Mouse (Mus musculus) neural tube, embryonic 14.5 days (tissue): ENCODE data around the gene Tcf19. TPM values are rescaled to one million over a fixed set of nuclear protein-coding genes. Genes with fewer than 3 reads are reported as not detected.
"Not testable (repeated sequence)": the region's sequence is repeated elsewhere in the genome, so short reads cannot be mapped to it uniquely, and the experiment has no call there.

Experiments used
- ATAC-seq: fragments of 200-750 bp; cut with Nextera tagmentation; 2 replicates; pipeline ENCODE4 v1.8.0; 2017; ENCODE audit warnings: low read depth, mild to moderate bottlenecking, moderate TSS enrichment, moderate library complexity
- H3K27ac ChIP-seq: fragments of 300-500 bp; sonication (generic); 2 replicates; pipeline ENCODE4 v1.5.1; 2014; ENCODE audit warnings: low read depth, mild to moderate bottlenecking, control low read depth, low read length, moderate library complexity, mixed read lengths
- H3K27me3 ChIP-seq: fragments of 300-500 bp; sonication (generic); 2 replicates; pipeline ENCODE4 v1.6.1; 2014; ENCODE audit warnings: low read length; ENCODE audit not compliant: control insufficient read depth, insufficient read depth
- H3K36me3 ChIP-seq: fragments of 300-500 bp; sonication (generic); 2 replicates; pipeline ENCODE4 v1.6.1; 2014; ENCODE audit warnings: low read length, mixed read lengths; ENCODE audit not compliant: control insufficient read depth, insufficient read depth
- H3K4me1 ChIP-seq: fragments of 300-500 bp; sonication (generic); 2 replicates; pipeline ENCODE4 v1.6.1; 2014; ENCODE audit warnings: low read length; ENCODE audit not compliant: control insufficient read depth, insufficient read depth
- H3K4me2 ChIP-seq: fragments of 300-500 bp; sonication (generic); 2 replicates; pipeline ENCODE4 v1.6.1; 2014; ENCODE audit warnings: mild to moderate bottlenecking, low read depth, low read length, control low read depth
- H3K4me3 ChIP-seq: fragments of 300-500 bp; sonication (generic); 2 replicates; pipeline ENCODE4 v1.5.1; 2014; ENCODE audit warnings: low read depth, low read length, control low read depth, mixed read lengths
- H3K9ac ChIP-seq: fragments of 300-500 bp; sonication (generic); replicated peaks from 2 replicates; pipeline ENCODE4 v1.6.1; 2014; ENCODE audit warnings: low read depth, mild to moderate bottlenecking, control low read depth, low read length, mixed read lengths
- H3K9me3 ChIP-seq: fragments of 300-500 bp; sonication (generic); 2 replicates; pipeline ENCODE4 v1.6.1; 2016; ENCODE audit warnings: low read length; ENCODE audit not compliant: control insufficient read depth
- WGBS: fragments of 180-500 bp; shearing (Covaris S2); extraction: QIAGEN DNeasy Blood & Tissue Kit; methylation state at CpG from one replicate; pipeline ENCODE4 v1.1.7; 2014; 5-methylcytosine and 5-hydroxymethylcytosine counted together
- polyA plus RNA-seq: library from polyadenylated mRNA; unstranded; fragments of >200 nt; fragmentation: Nextera tagmentation; extraction: Ambion mirVana; gene quantifications from 2 replicates; pipeline ENCODE4 v1.2.1, GENCODE M21; 2014

The Tcf19 gene
- polyA plus RNA-seq, 1 experiment from 2014 or later: 8.9 TPM

DNA sequence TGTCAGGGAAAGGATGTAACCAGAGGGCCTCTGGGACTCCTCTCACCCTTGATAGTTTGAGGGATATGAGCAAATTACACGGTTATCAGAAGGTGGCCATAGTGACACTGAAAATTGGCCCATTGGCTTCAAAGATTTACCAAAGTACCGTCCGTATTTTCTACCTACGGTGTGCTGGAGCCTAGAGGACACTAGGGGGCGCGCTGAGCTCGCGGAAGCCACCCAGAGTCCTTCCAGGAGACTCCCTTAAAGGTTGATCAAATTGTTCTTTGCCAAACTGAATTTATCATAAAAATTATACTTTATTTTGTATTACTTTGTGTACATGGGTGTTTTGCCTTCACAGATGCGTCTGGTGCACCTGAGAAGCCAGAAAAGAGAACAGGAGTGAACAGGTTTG, 32.6 kb downstream of the Tcf19 start:
- H3K4me3 ChIP-seq: no peak overlapping the region
- H3K27me3 ChIP-seq: no peaks in the 10 kb centered on the region
- H3K4me2 ChIP-seq: no peak overlapping the region
- H3K9ac ChIP-seq: no peak overlapping the region
- WGBS: under 1% methylated on average over 9 of the region's 9 CpGs
- ATAC-seq: no peak
- no peaks in the 10 kb centered on the region for H3K36me3 ChIP-seq
- no peak overlapping the region for H3K27ac ChIP-seq
- no peaks in the 10 kb centered on the region for H3K4me1 ChIP-seq
- no peaks in the 10 kb centered on the region for H3K9me3 ChIP-seq

DNA sequence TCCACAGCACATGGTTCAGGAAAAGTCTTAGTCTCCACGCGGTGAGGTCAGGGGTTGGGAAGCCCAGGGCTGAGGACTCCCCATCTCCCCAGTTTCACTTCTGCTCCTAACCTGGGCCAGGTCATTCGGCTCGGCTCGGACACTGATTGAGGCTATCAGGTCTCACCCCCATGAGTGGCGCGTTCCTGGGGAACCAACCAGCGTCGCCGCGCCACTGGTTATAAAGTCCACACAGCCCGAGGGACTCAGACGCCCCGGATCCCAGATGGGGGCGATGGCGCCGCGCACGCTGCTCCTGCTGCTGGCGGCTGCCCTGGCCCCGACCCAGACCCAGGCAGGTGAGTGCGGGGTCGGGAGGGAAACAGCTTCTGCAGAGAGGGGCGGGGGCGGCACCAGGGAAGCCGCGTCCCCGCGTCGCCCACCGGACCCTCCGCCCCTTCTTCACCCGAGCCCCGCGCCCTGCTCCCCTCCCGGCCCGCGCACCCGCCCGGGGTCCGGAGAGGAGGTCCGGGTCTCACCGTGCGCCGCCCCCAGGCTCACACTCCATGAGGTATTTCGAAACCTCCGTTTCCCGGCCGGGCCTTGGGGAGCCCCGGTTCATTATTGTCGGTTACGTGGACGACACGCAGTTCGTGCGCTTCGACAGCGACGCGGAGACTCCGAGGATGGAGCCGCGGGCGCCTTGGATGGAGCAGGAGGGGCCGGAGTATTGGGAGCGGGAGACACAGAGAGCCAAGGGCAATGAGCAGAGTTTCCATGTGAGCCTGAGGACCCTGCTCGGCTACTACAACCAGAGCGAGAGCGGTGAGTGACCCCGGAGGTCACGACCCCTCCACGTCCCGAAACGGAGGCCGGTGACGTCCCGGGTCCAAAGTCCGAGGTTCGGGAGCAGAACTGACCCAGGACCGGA, 46.5 kb downstream of the Tcf19 start, which contains the start of gene H2-Q10:
Gene H2-Q10 (plus strand): TSS at position 248 of the 910 bp plus-strand sequence.
- WGBS: under 1% methylated on average over 79 of the region's 80 CpGs
- no peak for ATAC-seq

DNA sequence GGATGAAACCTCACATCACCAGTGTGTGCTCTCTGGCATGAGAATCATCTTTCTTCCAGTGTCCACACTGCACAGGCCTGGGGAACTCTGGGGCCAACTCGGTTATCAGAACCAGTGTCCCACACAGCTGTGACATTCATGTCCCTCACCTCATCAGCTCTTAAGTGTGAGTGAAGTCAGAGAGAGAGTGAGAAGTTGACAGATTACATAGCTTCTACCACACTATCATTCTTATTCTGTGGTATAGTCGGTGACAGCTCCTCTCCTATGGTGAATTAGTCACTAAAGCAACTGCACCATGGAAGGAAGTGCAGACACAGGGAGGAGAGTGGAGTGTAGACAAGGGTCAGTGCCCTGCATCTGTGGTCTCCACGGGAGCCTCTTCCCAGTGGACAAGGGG, 47.7 kb downstream of the Tcf19 start:
- H3K4me3 ChIP-seq, H3K27me3 ChIP-seq, H3K4me1 ChIP-seq, H3K9ac ChIP-seq, H3K9me3 ChIP-seq, H3K36me3 ChIP-seq, ATAC-seq, H3K4me2 ChIP-seq, H3K27ac ChIP-seq: not testable (repeated sequence)
- WGBS: 61% methylated on average over 3 of the region's 3 CpGs

More for the DNA sequence above, 46.5 kb downstream of the Tcf19 start, which contains the start of gene H2-Q10:
- peaks cover 7% of the 10 kb centered on the region; the same call in 1 of the 2 replicates for H3K27me3 ChIP-seq
- no peak within 1 kb of the TSS for H3K27ac ChIP-seq
- 0 out of 2 replicates have a peak, but pooled peaks cover 3% of the 10 kb centered on the region for H3K4me1 ChIP-seq
- H3K9me3 ChIP-seq: no peaks in the 10 kb centered on the region
- no peaks in the 10 kb centered on the region for H3K36me3 ChIP-seq
- no peak within 1 kb of the TSS for H3K9ac ChIP-seq
- peak within 1 kb of the TSS; percentile 58 for H3K4me2 ChIP-seq
- H3K4me3 ChIP-seq: peak within 1 kb of the TSS; percentile 31

DNA sequence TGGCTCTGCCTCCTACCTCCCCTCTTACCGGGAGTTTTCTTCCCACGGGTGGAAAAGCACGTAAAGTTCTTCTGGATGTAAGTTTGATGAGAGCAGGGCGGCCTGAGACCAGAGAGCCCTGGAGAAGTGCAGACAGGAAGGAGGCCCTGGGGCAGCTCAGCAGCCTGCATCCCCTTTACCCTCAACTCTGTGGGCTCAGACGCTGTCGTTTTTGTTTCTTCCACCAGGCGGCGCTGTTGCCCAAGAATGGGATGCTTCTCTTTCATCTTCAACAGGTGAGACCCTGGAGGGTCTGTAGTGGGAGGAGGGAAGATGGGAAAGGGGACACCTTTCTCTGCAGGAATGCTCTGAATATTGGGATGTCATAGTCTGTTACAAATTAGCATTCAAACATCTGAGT, 51.0 kb downstream of the Tcf19 start:
- not testable (repeated sequence) for ATAC-seq

More for the DNA sequence above, 51.0 kb downstream of the Tcf19 start:
- H3K9me3 ChIP-seq, H3K4me1 ChIP-seq, H3K4me2 ChIP-seq, H3K4me3 ChIP-seq, H3K27me3 ChIP-seq, H3K36me3 ChIP-seq, H3K27ac ChIP-seq, H3K9ac ChIP-seq: not testable (repeated sequence)
- WGBS: 11% methylated on average over 8 of the region's 8 CpGs

Other genes starting within 250 kb of the Tcf19 start
- gene H2-Q1, start 196.4 kb downstream of the Tcf19 start, polyA plus RNA-seq: 0.48 TPM in 1 of 2 replicates, not detected in the other
- 1.4 and 2.9 TPM in 2 replicates for gene H2-Q2, start 174.6 kb downstream of the Tcf19 start, polyA plus RNA-seq
- 0.55 and 0.90 TPM in 2 replicates for gene H2-Q4, start 137.2 kb downstream of the Tcf19 start, polyA plus RNA-seq
- 0.54 and 1.4 TPM in 2 replicates for gene H2-Q6, start 92.0 kb downstream of the Tcf19 start, polyA plus RNA-seq
- gene H2-Q7, start 77.7 kb downstream of the Tcf19 start, polyA plus RNA-seq: 4.3 and 5.5 TPM in 2 replicates
- gene H2-Q10, start 46.7 kb downstream of the Tcf19 start, polyA plus RNA-seq: 0.27 TPM in 1 of 2 replicates, not detected in the other
- gene Pou5f1, start 10.8 kb downstream of the Tcf19 start, polyA plus RNA-seq: not detected in 2 replicates
- 2.4 and 4.9 TPM in 2 replicates for gene Cchcr1, start 276 bp upstream of the Tcf19 start, polyA plus RNA-seq
- gene Psors1c2, start 16.4 kb upstream of the Tcf19 start, polyA plus RNA-seq: 0.51 and 0.66 TPM in 2 replicates
- 0.21 TPM in 1 of 2 replicates, not detected in the other for gene Cdsn, start 35.3 kb upstream of the Tcf19 start, polyA plus RNA-seq
- gene 2300002M23Rik, start 50.6 kb upstream of the Tcf19 start, polyA plus RNA-seq: not detected in 2 replicates
- gene Sfta2, start 84.7 kb upstream of the Tcf19 start, polyA plus RNA-seq: not detected in 2 replicates
- not detected in 2 replicates for gene Gm9573, start 109.8 kb upstream of the Tcf19 start, polyA plus RNA-seq
- not detected in 2 replicates for gene Mucl3, start 126.9 kb upstream of the Tcf19 start, polyA plus RNA-seq
- 10.7 and 11.7 TPM in 2 replicates for gene Vars2, start 150.8 kb upstream of the Tcf19 start, polyA plus RNA-seq
- 20.7 and 21.0 TPM in 2 replicates for gene Gtf2h4, start 156.9 kb upstream of the Tcf19 start, polyA plus RNA-seq
- gene Ddr1, start 187.8 kb upstream of the Tcf19 start, polyA plus RNA-seq: 48.6 and 65.6 TPM in 2 replicates